Mouse (Mus musculus) C2C12 (cell line): ENCODE data around the gene Akap13.

Experiments
- CTCF ChIP-seq: IDR thresholded peaks from one replicate; pipeline ENCODE4 v1.5.1; 2011; ENCODE audit not compliant: control insufficient read depth, insufficient read depth, insufficient read length
- MAX ChIP-seq: IDR thresholded peaks from one replicate; pipeline ENCODE4 v1.6.1; 2011; ENCODE audit warnings: mild to moderate bottlenecking, control low read depth
- USF1 ChIP-seq: IDR thresholded peaks from one replicate; pipeline ENCODE4 v1.6.1; 2011; ENCODE audit warnings: low read depth, mild to moderate bottlenecking, control low read depth, moderate library complexity

DNA sequence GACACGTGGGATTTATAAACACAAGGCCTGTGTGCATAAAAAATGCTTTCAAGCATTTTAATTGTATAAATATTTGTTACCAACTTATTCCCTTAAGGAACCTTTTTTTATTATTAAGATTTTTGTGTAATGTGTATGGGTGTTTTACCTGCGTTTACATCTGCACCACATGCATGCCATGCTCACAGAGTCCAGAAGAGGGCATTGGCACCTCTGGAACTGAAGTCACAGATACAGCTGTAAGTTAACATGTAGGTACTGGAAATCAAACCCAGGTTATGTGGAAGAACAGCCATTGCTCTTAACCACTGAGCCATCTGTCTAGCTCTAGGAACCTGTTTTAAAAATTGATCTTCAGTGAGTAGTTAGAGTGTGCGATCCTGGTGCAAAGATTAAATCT is 232.8 kb downstream of the Akap13 start:
- TF ChIP-seq CTCF: no peak
- TF ChIP-seq MAX: no peak
- TF ChIP-seq USF1: no peak
